Mouse (Mus musculus) retina, postnatal 7 days (tissue): ENCODE measurements around the gene Gng2.
A peak's percentile ranks its signal among the peaks of the same experiment; 100 is the strongest.

Experiments
- DNase-seq: peaks from one replicate; pipeline ENCODE4 v3.0.0-alpha.2; 2012; ENCODE audit warnings: low read depth, low spot score

Gene Gng2

GRCm38 (mm10) chr14:19860281-19860680, 117.1 kb downstream of the Gng2 start:
- DNase-seq, result no peak

GRCm38 (mm10) chr14:19858808-19859776, 118.3 kb downstream of the Gng2 start:
- no peak for DNase-seq

GRCm38 (mm10) chr14:19858279-19858678, 119.1 kb downstream of the Gng2 start:
- no peak for DNase-seq

GRCm38 (mm10) chr14:19853471-19853870, 124.0 kb downstream of the Gng2 start:
- DNase-seq, result no peak

GRCm38 (mm10) chr14:19839600-19840332, 137.7 kb downstream of the Gng2 start:
- DNase-seq, result peak; percentile 48

GRCm38 (mm10) chr14:19836289-19836688, 141.1 kb downstream of the Gng2 start:
- DNase-seq, result no peak

GRCm38 (mm10) chr14:19825481-19825880, 151.9 kb downstream of the Gng2 start:
- DNase-seq, result no peak

- DNase-seq, result peak; percentile 89
Observed at GRCm38 (mm10) chr14:19823321-19824142, 153.9 kb downstream of the Gng2 start, which contains the start of gene Rtraf. TSS of gene Rtraf (minus strand) at chr14:19823824.
